Mouse (Mus musculus) embryonic fibroblast, embryonic 13.5 days (primary cell): ENCODE data around the gene Bbx.

ENCODE experiments used
- CTCF ChIP-seq: IDR thresholded peaks from 2 replicates; pipeline ENCODE4 v1.5.1; 2011; ENCODE audit warnings: mild to moderate bottlenecking, control low read depth, low read length, moderate library complexity, borderline replicate concordance; ENCODE audit not compliant: insufficient read depth
- POLR2A ChIP-seq: IDR thresholded peaks from 2 replicates; pipeline ENCODE4 v1.6.1; 2011; ENCODE audit warnings: low read depth, mild to moderate bottlenecking, control low read depth, low read length, moderate library complexity

- TF ChIP-seq CTCF (no peak), POLR2A (peak; percentile 95)
These were observed at the start of gene Bbx for GRCm38 (mm10) chr16:50432062-50432878.
